Mouse (Mus musculus) gastrocnemius, adult 18-20 months (tissue): ENCODE data around the gene Teddm2. TPM values are rescaled to one million over a fixed set of nuclear protein-coding genes. Genes with fewer than 3 reads are reported as not detected.
"Not testable (repeated sequence)": the region's sequence is repeated elsewhere in the genome, so short reads cannot be mapped to it uniquely, and the experiment has no call there.

ENCODE experiments used
- DNase-seq: peaks from one replicate; pipeline ENCODE4 v3.0.0; 2021; ENCODE audit warnings: low spot score
- total RNA-seq, 2 experiments: library from RNA; stranded (reverse); gene quantifications; 2 replicates each; pipeline ENCODE4 v1.2.3; 2021

The Teddm2 gene
- total RNA-seq, 2 experiments from 2014 or later: 1.5 to 2.5 TPM

GRCm38 (mm10) chr1:153905884-153906283 is 5.9 kb upstream of the Teddm2 start:
- no peak for DNase-seq

- DNase-seq: no peak
These were observed 4.2 kb upstream of the Teddm2 start for GRCm38 (mm10) chr1:153904236-153904635.

GRCm38 (mm10) chr1:153903006-153903405 is 3.0 kb upstream of the Teddm2 start:
- no peak for DNase-seq

- peak; percentile 90 for DNase-seq
These were observed 1.1 kb upstream of the Teddm2 start for GRCm38 (mm10) chr1:153900860-153901730.

- DNase-seq: no peak
These were observed 353 bp upstream of the Teddm2 start for GRCm38 (mm10) chr1:153900381-153900780.

GRCm38 (mm10) chr1:153898989-153899730 is 868 bp downstream of the Teddm2 start:
- DNase-seq: no peak

GRCm38 (mm10) chr1:153897196-153897595 is 2.8 kb downstream of the Teddm2 start:
- no peak for DNase-seq

GRCm38 (mm10) chr1:153894979-153895378 is 5.0 kb downstream of the Teddm2 start:
- DNase-seq: peak; percentile 82

- no peak for DNase-seq
These were observed 5.7 kb downstream of the Teddm2 start for GRCm38 (mm10) chr1:153894201-153894893.

GRCm38 (mm10) chr1:153893746-153894145 is 6.3 kb downstream of the Teddm2 start:
- DNase-seq: no peak

GRCm38 (mm10) chr1:153891442-153891841 is 8.6 kb downstream of the Teddm2 start, which contains the start of gene Teddm1a:
Teddm1a (plus strand) TSS chr1:153891742.
- no peak for DNase-seq

- no peak for DNase-seq
These were observed 9.9 kb downstream of the Teddm2 start for GRCm38 (mm10) chr1:153890121-153890520.

- no peak for DNase-seq
These were observed 13.9 kb downstream of the Teddm2 start for GRCm38 (mm10) chr1:153886024-153886633.

- DNase-seq: not testable (repeated sequence)
These were observed 19.6 kb downstream of the Teddm2 start for GRCm38 (mm10) chr1:153880391-153880790.

- DNase-seq: no peak
These were observed 26.0 kb downstream of the Teddm2 start, which contains the start of gene Teddm1b for GRCm38 (mm10) chr1:153874045-153874444. Teddm1b (plus strand) TSS chr1:153874345.

GRCm38 (mm10) chr1:153855946-153856345 is 44.1 kb downstream of the Teddm2 start:
- no peak for DNase-seq

GRCm38 (mm10) chr1:153852696-153853095 is 47.3 kb downstream of the Teddm2 start:
- not testable (repeated sequence) for DNase-seq

- DNase-seq: no peak
These were observed 53.2 kb downstream of the Teddm2 start for GRCm38 (mm10) chr1:153846867-153847266.

GRCm38 (mm10) chr1:153846420-153846819 is 53.6 kb downstream of the Teddm2 start:
- DNase-seq: no peak

- DNase-seq: no peak
These were observed 56.0 kb downstream of the Teddm2 start, which contains the start of gene Rgsl1 for GRCm38 (mm10) chr1:153844042-153844441. Rgsl1 (minus strand) TSS chr1:153844142.

- no peak for DNase-seq
These were observed 57.8 kb downstream of the Teddm2 start for GRCm38 (mm10) chr1:153842121-153842740.
